Mouse (Mus musculus) small intestine, adult 2 months (tissue): ENCODE measurements around the gene Chrna7.

Experiments used
- CTCF ChIP-seq: fragments of 200-500 bp; IDR thresholded peaks from 2 replicates; pipeline ENCODE4 v1.5.1; 2012; ENCODE audit warnings: low read depth, mild to moderate bottlenecking, control low read depth, inconsistent platforms, low read length, moderate library complexity, mixed read lengths; ENCODE audit not compliant: insufficient replicate concordance, insufficient read length; ENCODE audit errors: extremely low read depth
- POLR2A ChIP-seq: fragments of 200-500 bp; IDR thresholded peaks from 2 replicates; pipeline ENCODE4 v1.6.1; 2012; ENCODE audit warnings: low read depth, mild to moderate bottlenecking, control low read depth, inconsistent platforms, low read length, moderate library complexity

DNA sequence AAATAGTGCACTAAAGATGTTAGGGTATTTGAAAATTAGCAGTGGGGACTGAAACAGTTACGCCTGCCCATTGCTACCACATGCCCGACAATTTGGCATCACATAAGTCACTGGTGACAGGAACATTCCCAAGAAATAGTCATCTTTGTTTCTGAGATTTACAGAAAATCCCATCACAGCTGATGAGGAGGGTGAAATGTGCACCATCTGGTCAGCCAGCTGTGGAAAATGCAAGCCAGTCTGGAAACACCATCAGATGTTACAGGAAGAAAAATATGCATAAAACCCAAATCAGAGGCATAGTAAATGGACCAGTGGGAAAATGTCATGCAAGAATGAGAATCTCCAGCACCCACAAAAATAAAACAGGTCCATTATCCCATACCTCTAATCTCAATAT lies 151.4 kb downstream of the Chrna7 start:
- TF ChIP-seq CTCF (no peak), POLR2A (no peak)
